In genomic region chr1:154474156-154474555, GRCm38 (mm10) we compare ENCODE assay signal across 23 mouse cellular contexts.
"Had no signal": no experiment of that assay in that cellular context is flagged by ENCODE, and none has a peak within 500 bp of the region (broad histone marks: within the 10 kb centered on the region; RNA-seq: fewer than 3 reads in every experiment).

No protein-coding gene starts in this region.

- H3K9me3 ChIP-seq: lung, embryonic 15.5 days; midbrain, embryonic 13.5 days; neural tube, embryonic 13.5 days; neural tube, embryonic 15.5 days; stomach, embryonic 15.5 days had no signal

- DNase-seq: lung, adult 2 months; lung, postnatal 14 days; lung, postnatal 36 days; retina, postnatal 1 day; right cerebral cortex, adult 18-20 months; right cerebral cortex, postnatal 25 days; right cerebral cortex, postnatal 4 days; spleen, adult 18-20 months; thymus, adult 2 months; thymus, postnatal 25 days; thymus, postnatal 4 days had no signal

- H3K36me3 ChIP-seq: lung, embryonic 15.5 days; midbrain, embryonic 13.5 days; stomach, embryonic 15.5 days had no signal

- H3K9ac ChIP-seq: lung, embryonic 15.5 days; midbrain, embryonic 13.5 days; neural tube, embryonic 13.5 days; neural tube, embryonic 15.5 days; stomach, embryonic 15.5 days had no signal

- H3K4me2 ChIP-seq: lung, embryonic 15.5 days; midbrain, embryonic 11.5 days; midbrain, embryonic 13.5 days; neural tube, embryonic 13.5 days; neural tube, embryonic 15.5 days; stomach, embryonic 15.5 days had no signal

- H3K27ac ChIP-seq: lung, embryonic 15.5 days; macrophage; midbrain, embryonic 13.5 days; neural tube, embryonic 13.5 days; neural tube, embryonic 15.5 days; stomach, embryonic 15.5 days; stomach, postnatal 0 days had no signal

- H3K4me1 ChIP-seq: lung, embryonic 15.5 days; megakaryocyte, embryonic 14.5 days; midbrain, embryonic 13.5 days; neural tube, embryonic 13.5 days; neural tube, embryonic 15.5 days; stomach, embryonic 15.5 days had no signal

- H3K4me3 ChIP-seq: lung, embryonic 15.5 days; midbrain, embryonic 13.5 days; myocyte; neural tube, embryonic 13.5 days; neural tube, embryonic 15.5 days; stomach, embryonic 15.5 days had no signal

- H3K27me3 ChIP-seq: lung, embryonic 15.5 days; megakaryocyte, embryonic 14.5 days; midbrain, embryonic 13.5 days; neural tube, embryonic 13.5 days; neural tube, embryonic 15.5 days; stomach, embryonic 15.5 days had no signal

- ATAC-seq: lung, postnatal 0 days; midbrain, embryonic 13.5 days; midbrain, embryonic 16.5 days had no signal
